Mouse (Mus musculus) stomach, embryonic 14.5 days (tissue): Measurements from ENCODE around the gene Hif1an. TPM values are rescaled to one million over a fixed set of nuclear protein-coding genes. Genes with fewer than 3 reads are reported as not detected.

Experiments
- ATAC-seq: fragments of 200-750 bp; cut with Nextera tagmentation; 2 replicates; pipeline ENCODE4 v1.8.0; 2017; ENCODE audit warnings: low read depth, moderate TSS enrichment; ENCODE audit not compliant: insufficient number of reproducible peaks, insufficient read depth, low FRiP score
- H3K27ac ChIP-seq: fragments of 300-500 bp; sonication (generic); 2 replicates; pipeline ENCODE4 v1.5.1; 2014; ENCODE audit warnings: mild to moderate bottlenecking, low read length, moderate library complexity, mixed read lengths
- H3K27me3 ChIP-seq: fragments of 300-500 bp; sonication (generic); 2 replicates; pipeline ENCODE4 v1.6.1; 2014; ENCODE audit warnings: low read length, control low read depth, mixed read lengths; ENCODE audit not compliant: control insufficient read depth, insufficient read depth
- H3K36me3 ChIP-seq: fragments of 300-500 bp; sonication (generic); 2 replicates; pipeline ENCODE4 v1.6.1; 2014; ENCODE audit warnings: mild to moderate bottlenecking, control low read depth, low read length, moderate library complexity, mixed read lengths; ENCODE audit not compliant: control insufficient read depth, insufficient read depth
- H3K4me1 ChIP-seq: fragments of 300-500 bp; sonication (generic); 2 replicates; pipeline ENCODE4 v1.6.1; 2014; ENCODE audit warnings: low read length, control low read depth, mixed read lengths; ENCODE audit not compliant: control insufficient read depth, insufficient read depth
- H3K4me2 ChIP-seq: fragments of 300-500 bp; sonication (generic); replicated peaks from 2 replicates; pipeline ENCODE4 v1.6.1; 2014; ENCODE audit warnings: low read depth, low read length, control low read depth
- H3K4me3 ChIP-seq: fragments of 300-500 bp; sonication (generic); 2 replicates; pipeline ENCODE4 v1.5.1; 2014; ENCODE audit warnings: low read depth, low read length, control low read depth
- H3K9ac ChIP-seq: fragments of 300-500 bp; sonication (generic); replicated peaks from 2 replicates; pipeline ENCODE4 v1.6.1; 2014; ENCODE audit warnings: low read depth, mild to moderate bottlenecking, control low read depth, low read length, moderate library complexity, mixed read lengths
- H3K9me3 ChIP-seq: fragments of 300-500 bp; sonication (generic); 2 replicates; pipeline ENCODE4 v1.6.1; 2016; ENCODE audit warnings: low read depth, low read length, control low read depth; ENCODE audit not compliant: control insufficient read depth
- WGBS: fragments of 180-500 bp; shearing (Covaris S2); extraction: QIAGEN DNeasy Blood & Tissue Kit; methylation state at CpG from one replicate; pipeline ENCODE4 v1.1.7; 2014; 5-methylcytosine and 5-hydroxymethylcytosine counted together
- polyA plus RNA-seq: library from polyadenylated mRNA; unstranded; fragments of >200 nt; fragmentation: Nextera tagmentation; extraction: Ambion mirVana; gene quantifications from 2 replicates; pipeline ENCODE4 v1.2.1, GENCODE M21; 2014

Hif1an gene
- polyA plus RNA-seq, 1 experiment from 2014 or later, result 31.3 TPM

GRCm38 (mm10) chr19:44525551-44526205 is 37.0 kb upstream of the Hif1an start:
- WGBS, result 80% methylated on average over 9 of the region's 9 CpGs
- Histone ChIP-seq H3K9ac (no peak overlapping the region), H3K27ac (no peak overlapping the region), H3K4me2 (no peak overlapping the region), H3K9me3 (no peaks in the 10 kb centered on the region), H3K27me3 (no peaks in the 10 kb centered on the region), H3K4me1 (no peaks in the 10 kb centered on the region), H3K4me3 (no peak overlapping the region), H3K36me3 (no peaks in the 10 kb centered on the region)
- ATAC-seq, result no peak

DNA sequence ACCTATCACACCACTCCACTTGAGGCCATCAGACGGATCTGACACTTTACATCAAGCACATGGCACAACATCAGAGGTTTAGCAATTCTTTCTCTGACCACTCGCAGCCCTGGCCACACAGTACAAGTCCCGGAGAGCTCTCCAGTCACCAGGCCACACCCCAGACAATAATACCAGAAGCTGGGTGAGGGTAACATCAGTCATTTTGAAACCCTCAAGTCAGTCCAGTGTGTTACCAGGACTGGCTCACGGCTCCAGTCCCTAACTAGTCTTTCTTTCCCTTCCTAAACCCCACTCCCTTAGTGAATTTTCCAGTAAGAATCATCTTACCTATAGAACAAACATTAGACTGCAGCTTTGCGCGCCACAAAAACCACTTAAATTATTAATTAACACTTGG is 32.6 kb upstream of the Hif1an start:
- no peak overlapping the region for H3K27ac ChIP-seq
- H3K9ac ChIP-seq, result no peak overlapping the region
- H3K4me2 ChIP-seq, result no peak overlapping the region
- no peak for ATAC-seq
- H3K9me3 ChIP-seq, result no peaks in the 10 kb centered on the region
- H3K27me3 ChIP-seq, result no peaks in the 10 kb centered on the region
- WGBS, result 76% methylated on average over 6 of the region's 6 CpGs
- no peaks in the 10 kb centered on the region for H3K36me3 ChIP-seq
- H3K4me3 ChIP-seq, result no peak overlapping the region
- H3K4me1 ChIP-seq, result no peaks in the 10 kb centered on the region

DNA sequence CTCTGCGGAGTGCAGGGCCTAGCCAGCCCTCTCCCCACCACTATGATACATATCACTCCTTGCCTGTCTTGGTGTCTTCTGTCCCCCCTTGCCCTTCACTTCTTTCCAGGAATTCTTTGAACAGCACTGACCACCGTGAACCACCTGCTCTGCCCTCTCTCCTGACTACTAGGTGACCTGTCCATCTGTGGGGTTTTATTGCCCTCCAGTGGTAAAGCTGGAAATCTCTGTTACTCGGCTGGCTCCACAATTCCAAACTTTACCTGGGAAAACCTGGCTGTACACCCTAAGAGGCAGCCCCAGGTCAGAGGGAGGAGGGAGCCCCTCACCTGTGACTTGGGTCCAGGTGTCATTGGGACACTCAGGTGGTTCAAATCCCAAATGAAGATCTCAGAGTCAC is 27.3 kb upstream of the Hif1an start:
- ATAC-seq, result no peak

DNA sequence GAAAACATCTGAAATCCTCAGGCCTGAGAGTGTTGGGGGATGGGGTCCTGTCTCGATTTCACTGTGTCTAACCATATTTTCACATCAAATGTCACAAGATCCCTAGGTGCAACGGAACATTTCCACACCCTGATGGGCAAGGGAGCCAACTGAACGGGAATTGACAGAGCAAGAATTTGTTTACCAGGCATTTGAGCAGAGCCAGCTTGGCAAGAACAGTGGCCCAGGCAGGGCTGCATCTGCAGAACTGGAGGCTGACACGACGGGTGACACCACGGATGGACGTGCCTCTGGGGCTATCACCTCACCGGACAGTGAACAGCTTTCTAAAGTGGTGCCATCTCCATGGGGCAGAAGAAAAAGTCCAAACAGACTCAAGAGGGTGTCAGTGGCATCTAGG is 25.2 kb upstream of the Hif1an start:
- Histone ChIP-seq H3K9ac (no peak overlapping the region), H3K27me3 (no peaks in the 10 kb centered on the region), H3K4me2 (no peak overlapping the region), H3K4me3 (no peak overlapping the region), H3K36me3 (no peaks in the 10 kb centered on the region), H3K9me3 (no peaks in the 10 kb centered on the region; the same call in 1 of the 2 replicates), H3K4me1 (no peaks in the 10 kb centered on the region), H3K27ac (no peak overlapping the region)
- 78% methylated on average over 8 of the region's 8 CpGs for WGBS
- ATAC-seq, result no peak

More for the DNA sequence above, 27.3 kb upstream of the Hif1an start:
- 33% methylated on average over 3 of the region's 3 CpGs for WGBS
- Histone ChIP-seq H3K36me3 (no peaks in the 10 kb centered on the region), H3K4me3 (no peak overlapping the region), H3K4me1 (no peaks in the 10 kb centered on the region), H3K27me3 (no peaks in the 10 kb centered on the region), H3K9ac (no peak overlapping the region), H3K27ac (no peak overlapping the region), H3K4me2 (no peak overlapping the region), H3K9me3 (no peaks in the 10 kb centered on the region)

DNA sequence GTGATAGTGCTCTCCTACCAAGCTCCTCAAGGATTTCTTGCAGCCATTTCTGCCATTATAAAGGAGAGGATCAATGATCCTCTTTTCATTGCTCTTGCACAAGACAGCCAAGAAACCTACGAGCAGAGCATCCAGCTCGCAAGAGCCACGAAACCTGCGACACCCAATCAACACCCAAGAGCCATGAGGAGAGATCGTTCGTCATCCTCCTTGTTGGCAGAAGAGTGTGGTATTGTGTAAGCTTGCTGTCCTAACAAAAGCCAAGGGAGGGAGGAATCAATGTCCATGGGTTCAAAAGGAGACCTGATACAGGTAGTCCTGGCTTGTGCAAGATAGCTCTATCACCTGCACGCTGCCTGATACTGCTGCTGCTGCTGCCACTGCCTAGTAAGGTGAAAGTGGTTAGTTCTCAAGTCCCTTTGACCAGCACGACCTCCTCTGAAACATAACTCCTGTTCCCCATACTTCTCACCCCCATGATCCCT is 19.9 kb upstream of the Hif1an start:
- H3K4me1 ChIP-seq, result no peaks in the 10 kb centered on the region
- H3K36me3 ChIP-seq, result no peaks in the 10 kb centered on the region
- ATAC-seq, result no peak
- H3K27me3 ChIP-seq, result no peaks in the 10 kb centered on the region
- H3K27ac ChIP-seq, result no peak overlapping the region
- H3K4me2 ChIP-seq, result no peak overlapping the region
- no peak overlapping the region for H3K9ac ChIP-seq
- no peak overlapping the region for H3K4me3 ChIP-seq
- no peaks in the 10 kb centered on the region; the same call in 1 of the 2 replicates for H3K9me3 ChIP-seq
- 83% methylated on average over 8 of the region's 8 CpGs for WGBS

- no peaks in the 10 kb centered on the region; the same call in 1 of the 2 replicates for H3K9me3 ChIP-seq
- H3K9ac ChIP-seq, result no peak overlapping the region
- WGBS, result 66% methylated on average over 10 of the region's 10 CpGs
- no peaks in the 10 kb centered on the region for H3K4me1 ChIP-seq
- no peak for ATAC-seq
- no peak overlapping the region for H3K27ac ChIP-seq
- no peak overlapping the region for H3K4me2 ChIP-seq
- H3K4me3 ChIP-seq, result no peak overlapping the region
- H3K27me3 ChIP-seq, result no peaks in the 10 kb centered on the region
- peaks cover 12% of the 10 kb centered on the region; the same call in 1 of the 2 replicates for H3K36me3 ChIP-seq
These were observed 18.3 kb upstream of the Hif1an start for GRCm38 (mm10) chr19:44544372-44544771.

DNA sequence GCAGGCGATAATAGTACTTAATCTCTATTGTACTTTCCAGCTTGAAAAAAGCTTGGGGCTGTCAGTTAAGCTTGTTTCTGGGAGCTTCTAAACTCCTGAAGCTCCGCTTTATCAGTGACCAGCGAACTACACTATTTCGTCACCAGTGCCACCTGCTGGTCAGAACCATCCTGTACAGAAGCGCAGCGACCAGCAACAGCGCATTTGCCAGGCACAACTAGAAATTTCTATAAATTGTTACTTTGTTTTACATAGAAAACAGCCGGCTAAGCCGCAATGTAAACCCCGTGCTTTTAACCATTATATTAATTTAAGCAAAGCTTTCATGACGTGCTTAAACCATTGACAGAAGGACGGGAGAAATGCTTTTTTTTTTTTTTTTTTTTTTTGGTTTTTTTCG is 17.9 kb upstream of the Hif1an start:
- Histone ChIP-seq H3K4me3 (peak overlapping the region; percentile 42; the same call in 1 of the 2 replicates), H3K4me1 (no peaks in the 10 kb centered on the region), H3K27ac (no peak overlapping the region), H3K4me2 (peak overlapping the region; percentile 62), H3K9ac (no peak overlapping the region), H3K27me3 (no peaks in the 10 kb centered on the region), H3K9me3 (no peaks in the 10 kb centered on the region; the same call in 1 of the 2 replicates), H3K36me3 (peaks cover 16% of the 10 kb centered on the region; the same call in 1 of the 2 replicates)
- no peak for ATAC-seq
- 1% methylated on average over 12 of the region's 13 CpGs for WGBS

DNA sequence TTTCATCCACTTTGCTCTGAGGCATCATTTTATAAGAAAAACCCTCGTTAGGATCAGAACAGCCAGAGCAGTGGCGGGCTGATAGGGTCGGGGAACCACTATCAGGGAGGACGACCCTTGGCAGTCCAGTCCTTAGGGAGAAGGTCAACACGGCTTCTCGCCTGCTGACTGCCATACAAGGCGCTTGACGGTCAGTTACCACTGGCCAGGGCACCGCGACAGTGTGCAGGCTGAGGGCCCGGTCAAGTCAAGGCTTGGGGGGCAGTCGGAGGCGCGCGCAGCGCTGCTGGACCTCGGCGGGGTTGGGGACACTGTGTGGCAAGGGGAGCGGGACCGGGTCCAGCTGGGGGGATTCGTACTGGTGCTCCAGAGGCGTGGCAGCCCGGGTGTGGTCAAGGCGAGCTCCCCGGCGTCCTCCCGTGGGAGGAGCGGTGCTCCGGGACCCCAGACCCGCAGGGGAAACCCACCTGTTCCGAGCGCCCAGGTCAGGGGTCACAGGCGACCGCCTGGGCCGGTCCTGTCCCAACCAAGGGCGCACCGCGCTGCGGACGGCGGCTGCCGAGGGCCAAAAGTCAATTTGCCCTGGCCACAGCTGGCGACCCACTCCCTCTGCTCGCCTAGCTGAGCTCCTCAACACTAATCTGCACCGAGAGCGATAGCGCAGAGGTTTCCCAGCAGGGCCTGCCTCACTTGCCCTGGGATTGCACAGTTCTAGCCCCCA is 17.2 kb upstream of the Hif1an start, which contains the start of gene Sec31b:
Sec31b (minus strand) TSS at position 544 of the 721 bp plus-strand sequence.
- Histone ChIP-seq H3K27ac (no peak within 1 kb of the TSS), H3K9me3 (no peaks in the 10 kb centered on the region; the same call in 1 of the 2 replicates), H3K9ac (peak within 1 kb of the TSS; percentile 22; the same call in 1 of the 2 replicates), H3K27me3 (no peaks in the 10 kb centered on the region), H3K4me1 (no peaks in the 10 kb centered on the region), H3K4me3 (peak within 1 kb of the TSS; percentile 42), H3K4me2 (peak within 1 kb of the TSS; percentile 62), H3K36me3 (peaks cover 24% of the 10 kb centered on the region)
- peak; percentile 42; the same call in 1 of the 2 replicates for ATAC-seq
- WGBS, result 2% methylated on average over 47 of the region's 47 CpGs
